Comparison of ENCODE assay signal across 19 mouse cellular contexts in genomic region chr2:35686104-35686503, GRCm38 (mm10).
DNase-seq lines count a peak whose midpoint lies in the region; ATAC-seq and TF ChIP-seq lines count a peak whose summit lies in the region.
"Had no signal": no experiment of that assay in that cellular context is flagged by ENCODE, and none has a peak within 500 bp of the region (broad histone marks: within the 10 kb centered on the region; RNA-seq: fewer than 3 reads in every experiment).

No protein-coding gene starts in this region.

- H3K9ac ChIP-seq in forebrain, embryonic 14.5 days (ENCODE audit: low read length): no peak overlapping the region
- no peak overlapping the region for H3K9ac ChIP-seq in forebrain, embryonic 16.5 days (replicated peaks; ENCODE audit: low read depth, low read length)
- H3K9ac ChIP-seq in neural tube, embryonic 13.5 days: no peak overlapping the region
- no peak overlapping the region for H3K9ac ChIP-seq in neural tube, embryonic 15.5 days (replicated peaks)
- H3K9ac ChIP-seq: embryonic facial prominence, embryonic 15.5 days; heart, embryonic 12.5 days; intestine, embryonic 15.5 days; midbrain, embryonic 12.5 days had no signal

- H3K27ac ChIP-seq in forebrain, embryonic 14.5 days (ENCODE audit: low read depth, low read length): peak overlapping the region; percentile 61; the same call in 1 of the 2 replicates
- H3K27ac ChIP-seq in forebrain, embryonic 16.5 days (ENCODE audit: low read length): no peak overlapping the region
- no peak overlapping the region for H3K27ac ChIP-seq in kidney, adult 2 months (ENCODE audit: insufficient read depth, low read depth, low read length)
- peak overlapping the region; percentile 75 for H3K27ac ChIP-seq in neural tube, embryonic 13.5 days (replicated peaks)
- H3K27ac ChIP-seq in neural tube, embryonic 15.5 days (replicated peaks): peak overlapping the region; percentile 58
- H3K27ac ChIP-seq: embryonic facial prominence, embryonic 15.5 days; gastrocnemius, adult 2 months; intestine, embryonic 15.5 days; layer of hippocampus, adult 2 months; limb, embryonic 10.5 days; macrophage; midbrain, embryonic 12.5 days had no signal

- WGBS in forebrain, embryonic 14.5 days: 50% methylated on average over 7 of the region's 7 CpGs
- 42% methylated on average over 7 of the region's 7 CpGs for WGBS in forebrain, embryonic 16.5 days
- 63% methylated on average over 7 of the region's 7 CpGs for WGBS in kidney, adult 2 months
- WGBS in neural tube, embryonic 13.5 days: 53% methylated on average over 7 of the region's 7 CpGs
- 43% methylated on average over 7 of the region's 7 CpGs for WGBS in neural tube, embryonic 15.5 days

- no peak for TF ChIP-seq CTCF in kidney, adult 2 months (conservative IDR thresholded peaks at IDR 0.05; ENCODE audit: insufficient read depth, insufficient read length, low read depth, low read length)

- no peaks in the 10 kb centered on the region for H3K36me3 ChIP-seq in forebrain, embryonic 14.5 days (ENCODE audit: control insufficient read depth, insufficient read depth, low read length)
- no peaks in the 10 kb centered on the region for H3K36me3 ChIP-seq in forebrain, embryonic 16.5 days (ENCODE audit: control insufficient read depth, insufficient read depth)
- no peaks in the 10 kb centered on the region for H3K36me3 ChIP-seq in kidney, adult 2 months (ENCODE audit: control insufficient read depth, insufficient read depth, low read length)
- H3K36me3 ChIP-seq in neural tube, embryonic 13.5 days: no peaks in the 10 kb centered on the region
- H3K36me3 ChIP-seq in neural tube, embryonic 15.5 days: no peaks in the 10 kb centered on the region
- H3K36me3 ChIP-seq: embryonic facial prominence, embryonic 15.5 days; heart, embryonic 12.5 days; intestine, embryonic 15.5 days; midbrain, embryonic 12.5 days had no signal

- H3K9me3 ChIP-seq in forebrain, embryonic 14.5 days (replicated peaks; ENCODE audit: control insufficient read depth, low read length): no peaks in the 10 kb centered on the region
- H3K9me3 ChIP-seq in forebrain, embryonic 16.5 days (ENCODE audit: control insufficient read depth, low read length): no peaks in the 10 kb centered on the region
- no peaks in the 10 kb centered on the region for H3K9me3 ChIP-seq in neural tube, embryonic 13.5 days
- no peaks in the 10 kb centered on the region for H3K9me3 ChIP-seq in neural tube, embryonic 15.5 days (replicated peaks)
- H3K9me3 ChIP-seq: embryonic facial prominence, embryonic 15.5 days; heart, embryonic 12.5 days; intestine, embryonic 15.5 days; limb, embryonic 10.5 days; midbrain, embryonic 12.5 days had no signal

- ATAC-seq in forebrain, embryonic 14.5 days: no peak
- ATAC-seq in forebrain, embryonic 16.5 days: no peak
- ATAC-seq in neural tube, embryonic 13.5 days (ENCODE audit: low read depth): no peak
- no peak for ATAC-seq in neural tube, embryonic 15.5 days (ENCODE audit: low FRiP score)
- ATAC-seq: intestine, embryonic 15.5 days had no signal

- no peak for TF ChIP-seq POLR2A in kidney, adult 2 months (IDR thresholded peaks at IDR 0.05; ENCODE audit: low read depth, low read length)

- DNase-seq in forebrain, embryonic 14.5 days (ENCODE audit: low spot score): peak; percentile 58
- DNase-seq in kidney, adult 2 months: peak; percentile 57
- no peak for DNase-seq in kidney, postnatal 14 days
- no peak for DNase-seq in neural tube, embryonic 10.5 days (ENCODE audit: extremely low spot score, low spot score)
- DNase-seq: adrenal gland, postnatal 10 days; embryo, embryonic 11 days; gastrocnemius, adult 2 months; lung, adult 2 months had no signal

- H3K4me1 ChIP-seq in forebrain, embryonic 14.5 days (ENCODE audit: control insufficient read depth, insufficient read depth, low read length): peaks cover 76% of the 10 kb centered on the region
- peaks cover 78% of the 10 kb centered on the region for H3K4me1 ChIP-seq in forebrain, embryonic 16.5 days (replicated peaks; ENCODE audit: control insufficient read depth, insufficient read depth, low read length)
- peaks cover 44% of the 10 kb centered on the region for H3K4me1 ChIP-seq in kidney, adult 2 months (ENCODE audit: control insufficient read depth, insufficient read depth, low read length)
- H3K4me1 ChIP-seq in neural tube, embryonic 13.5 days (replicated peaks): peaks cover 99% of the 10 kb centered on the region
- H3K4me1 ChIP-seq in neural tube, embryonic 15.5 days: peaks cover 92% of the 10 kb centered on the region

- H3K4me3 ChIP-seq in forebrain, embryonic 14.5 days (ENCODE audit: low read depth, low read length): no peak overlapping the region
- H3K4me3 ChIP-seq in forebrain, embryonic 16.5 days (replicated peaks; ENCODE audit: low read length): no peak overlapping the region
- H3K4me3 ChIP-seq in kidney, adult 2 months (ENCODE audit: insufficient read depth, low read depth, low read length): no peak overlapping the region
- no peak overlapping the region for H3K4me3 ChIP-seq in neural tube, embryonic 13.5 days
- H3K4me3 ChIP-seq in neural tube, embryonic 15.5 days (replicated peaks): no peak overlapping the region
- H3K4me3 ChIP-seq: embryonic facial prominence, embryonic 15.5 days; gastrocnemius, adult 2 months; heart, embryonic 12.5 days; intestine, embryonic 15.5 days; layer of hippocampus, adult 2 months; limb, embryonic 10.5 days; midbrain, embryonic 12.5 days had no signal

- no peak overlapping the region for H3K4me2 ChIP-seq in forebrain, embryonic 14.5 days (ENCODE audit: low read length)
- H3K4me2 ChIP-seq in forebrain, embryonic 16.5 days (ENCODE audit: low read length): no peak overlapping the region
- H3K4me2 ChIP-seq in neural tube, embryonic 13.5 days: no peak overlapping the region
- H3K4me2 ChIP-seq in neural tube, embryonic 15.5 days: no peak overlapping the region
- H3K4me2 ChIP-seq: embryonic facial prominence, embryonic 15.5 days; heart, embryonic 12.5 days; intestine, embryonic 15.5 days; liver, embryonic 11.5 days; midbrain, embryonic 12.5 days had no signal

- H3K27me3 ChIP-seq in forebrain, embryonic 14.5 days (replicated peaks; ENCODE audit: control insufficient read depth, insufficient read depth, low read length): no peaks in the 10 kb centered on the region
- no peaks in the 10 kb centered on the region for H3K27me3 ChIP-seq in forebrain, embryonic 16.5 days (replicated peaks; ENCODE audit: control insufficient read depth, insufficient read depth, low read length)
- no peaks in the 10 kb centered on the region for H3K27me3 ChIP-seq in kidney, adult 2 months (replicated peaks; ENCODE audit: control insufficient read depth, insufficient read depth, low read length)
- H3K27me3 ChIP-seq in neural tube, embryonic 13.5 days: no peaks in the 10 kb centered on the region
- no peaks in the 10 kb centered on the region for H3K27me3 ChIP-seq in neural tube, embryonic 15.5 days (replicated peaks)
- H3K27me3 ChIP-seq: embryonic facial prominence, embryonic 15.5 days; heart, embryonic 12.5 days; intestine, embryonic 15.5 days had no signal

Comparison
In these comparisons a context has a peak if more than half of its experiments do, and no peak if none do; other contexts are left out.
1. DNase-seq: peak in forebrain, embryonic 14.5 days (single experiment) and kidney, adult 2 months (single experiment); none in kidney, postnatal 14 days (single experiment) and neural tube, embryonic 10.5 days (single experiment).
2. H3K27ac ChIP-seq: peak in forebrain, embryonic 14.5 days (single experiment), neural tube, embryonic 13.5 days (single experiment) and neural tube, embryonic 15.5 days (single experiment); none in forebrain, embryonic 16.5 days (single experiment) and kidney, adult 2 months (single experiment).